Mouse (Mus musculus): ENCODE data around the gene Vwce. TPM values are rescaled to one million over a fixed set of nuclear protein-coding genes. Genes with fewer than 3 reads are reported as not detected.

Gene Vwce
- total and polyA plus RNA-seq, 2 experiments from 2014 or later: 1.3 to 1.7 TPM

DNA sequence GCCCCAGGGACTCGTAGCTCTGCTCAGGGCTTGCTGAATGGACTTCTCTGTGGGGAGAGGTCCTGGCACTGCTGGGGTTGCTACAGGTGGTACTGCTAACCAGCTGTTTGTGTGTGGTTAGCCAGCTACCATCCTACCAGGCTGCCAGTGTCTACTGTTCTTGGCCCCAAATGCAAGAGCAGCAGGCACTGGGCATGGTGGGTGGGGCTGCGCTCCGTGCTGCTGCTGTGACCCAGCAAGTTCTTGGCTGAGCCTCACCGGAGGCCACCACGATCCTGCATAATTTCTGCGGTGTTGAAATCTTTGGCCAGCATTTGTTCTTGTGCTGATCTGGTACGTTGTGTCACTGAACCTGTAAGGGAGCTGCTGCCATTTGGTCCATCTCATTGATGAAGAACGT lies 69.5 kb downstream of the Vwce start:
- H3K9ac ChIP-seq (replicated peaks; ENCODE audit: low read length): no peak overlapping the region
- DNase-seq (ENCODE audit: low spot score) (no peak), ATAC-seq (no peak)
- no peak overlapping the region for H3K4me2 ChIP-seq (ENCODE audit: low read depth, low read length)
- no peaks in the 10 kb centered on the region; the same call in 1 of the 2 replicates for H3K36me3 ChIP-seq (ENCODE audit: insufficient read depth, low read length)
- H3K9me3 ChIP-seq (ENCODE audit: low read length): no peaks in the 10 kb centered on the region
- TF ChIP-seq CTCF (IDR thresholded peaks at IDR 0.05; ENCODE audit: low read depth): no peak
- no peak overlapping the region for H3K4me3 ChIP-seq (ENCODE audit: low read length)
- WGBS: 62% methylated on average over 8 of the region's 8 CpGs
- H3K27ac ChIP-seq: no peak overlapping the region
- peaks cover 19% of the 10 kb centered on the region for H3K4me1 ChIP-seq (ENCODE audit: insufficient read depth, low read length)
- H3K27me3 ChIP-seq (ENCODE audit: insufficient read depth, low read length): no peaks in the 10 kb centered on the region

DNA sequence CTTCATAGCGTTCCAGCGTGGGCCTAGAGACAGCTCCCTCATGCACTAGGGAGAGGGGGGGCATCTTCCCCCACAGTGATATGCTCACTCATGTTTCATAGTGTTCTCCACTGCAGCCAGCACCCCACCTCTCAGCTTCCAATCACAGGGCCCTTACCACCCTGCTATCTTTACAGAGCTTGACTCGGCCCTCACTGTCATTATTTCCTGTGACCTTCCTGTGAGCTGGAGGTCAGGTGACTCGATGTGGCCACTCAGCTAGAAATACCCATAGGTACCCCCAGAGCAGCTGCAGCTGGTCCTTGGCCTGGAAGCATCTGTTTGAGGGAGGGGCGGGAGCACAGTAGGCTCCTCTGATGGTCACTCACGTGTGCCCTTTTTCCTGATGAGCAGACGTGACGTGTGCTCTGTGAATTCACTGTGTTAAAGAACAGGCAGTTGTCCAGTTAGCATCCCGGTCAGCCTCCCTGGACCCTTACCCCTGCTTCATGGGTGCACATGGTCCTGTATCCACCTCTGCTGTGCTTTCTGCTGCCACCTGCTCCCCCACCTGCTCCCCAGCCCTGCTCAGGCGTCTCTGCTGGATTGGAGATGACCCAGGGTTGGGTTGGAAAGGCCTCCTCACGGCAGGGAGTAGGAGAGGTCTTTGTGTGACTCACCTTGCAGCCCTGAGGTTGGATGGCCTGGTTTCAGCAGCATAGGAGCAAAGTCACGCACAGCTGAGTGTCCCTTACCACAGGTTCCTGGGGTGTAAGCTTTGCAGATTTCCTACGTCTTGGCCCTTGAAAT lies 73.3 kb downstream of the Vwce start:
- Histone ChIP-seq H3K4me2 (ENCODE audit: low read depth, low read length) (no peak overlapping the region), H3K9me3 (ENCODE audit: low read length) (no peaks in the 10 kb centered on the region), H3K36me3 (ENCODE audit: insufficient read depth, low read length) (peaks cover 14% of the 10 kb centered on the region), H3K27me3 (ENCODE audit: insufficient read depth, low read length) (no peaks in the 10 kb centered on the region), H3K4me3 (ENCODE audit: low read length) (no peak overlapping the region), H3K27ac (no peak overlapping the region), H3K9ac (replicated peaks; ENCODE audit: low read length) (no peak overlapping the region), H3K4me1 (ENCODE audit: insufficient read depth, low read length) (peaks cover 4% of the 10 kb centered on the region; the same call in 1 of the 2 replicates)
- no peak for TF ChIP-seq CTCF (IDR thresholded peaks at IDR 0.05; ENCODE audit: low read depth)
- ATAC-seq (no peak), DNase-seq (ENCODE audit: low spot score) (no peak)
- 69% methylated on average over 13 of the region's 13 CpGs for WGBS

DNA sequence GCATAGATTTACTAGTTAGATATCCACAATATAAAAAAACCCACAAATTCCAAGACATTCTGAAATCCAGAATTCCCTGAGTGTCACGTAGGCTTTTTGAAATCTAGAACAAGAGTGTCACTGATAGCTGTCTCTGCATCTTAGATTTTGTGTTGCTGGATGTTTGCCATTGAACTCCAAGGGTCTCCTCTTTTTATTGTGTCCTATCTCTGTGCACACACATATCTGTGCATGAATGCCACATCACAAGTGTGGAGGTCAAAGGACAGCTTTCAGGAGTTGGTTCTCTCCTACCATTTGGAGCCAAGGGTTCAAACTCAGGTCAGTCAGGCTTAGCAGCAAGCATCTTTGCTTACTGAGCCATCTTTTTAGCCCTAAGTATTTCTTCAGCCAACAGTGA lies 73.9 kb downstream of the Vwce start:
- H3K4me3 ChIP-seq (ENCODE audit: low read length): no peak overlapping the region
- ATAC-seq: no peak

DNA sequence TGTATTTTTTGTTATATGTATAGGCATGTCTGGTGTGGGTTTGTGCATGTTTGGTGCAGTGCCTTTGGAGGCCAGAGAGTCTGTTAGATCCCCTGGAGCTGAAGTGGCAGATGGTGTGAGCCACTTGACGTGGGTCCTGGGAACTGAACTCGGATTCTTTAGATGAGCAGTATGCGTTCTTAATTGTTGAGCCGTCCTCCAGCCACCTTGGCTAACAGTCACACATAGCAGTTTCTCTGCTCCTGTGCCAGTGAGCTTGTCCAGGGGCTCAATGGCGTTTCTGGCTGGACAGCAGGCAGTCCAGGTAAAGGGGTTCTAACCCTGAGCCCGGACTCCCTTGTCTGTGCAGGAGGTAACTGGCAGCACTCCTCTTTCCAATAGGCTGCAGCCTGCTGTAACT lies 74.9 kb downstream of the Vwce start:
- TF ChIP-seq CTCF (IDR thresholded peaks at IDR 0.05; ENCODE audit: low read depth): no peak
- DNase-seq (ENCODE audit: low spot score) (no peak), ATAC-seq (no peak)
- Histone ChIP-seq H3K4me1 (ENCODE audit: insufficient read depth, low read length) (peaks cover 4% of the 10 kb centered on the region; the same call in 1 of the 2 replicates), H3K4me2 (ENCODE audit: low read depth, low read length) (no peak overlapping the region), H3K27me3 (ENCODE audit: insufficient read depth, low read length) (no peaks in the 10 kb centered on the region), H3K9me3 (ENCODE audit: low read length) (no peaks in the 10 kb centered on the region), H3K4me3 (ENCODE audit: low read length) (no peak overlapping the region), H3K27ac (peak overlapping the region; percentile 89), H3K36me3 (ENCODE audit: insufficient read depth, low read length) (peaks cover 30% of the 10 kb centered on the region), H3K9ac (replicated peaks; ENCODE audit: low read length) (peak overlapping the region; percentile 25; the same call in 1 of the 2 replicates)
- WGBS: 40% methylated on average over 6 of the region's 6 CpGs

More for the DNA sequence above, 73.9 kb downstream of the Vwce start:
- Histone ChIP-seq H3K9ac (replicated peaks; ENCODE audit: low read length) (no peak overlapping the region), H3K27me3 (ENCODE audit: insufficient read depth, low read length) (no peaks in the 10 kb centered on the region), H3K9me3 (ENCODE audit: low read length) (no peaks in the 10 kb centered on the region), H3K4me1 (ENCODE audit: insufficient read depth, low read length) (peaks cover 4% of the 10 kb centered on the region; the same call in 1 of the 2 replicates), H3K36me3 (ENCODE audit: insufficient read depth, low read length) (peaks cover 20% of the 10 kb centered on the region), H3K27ac (no peak overlapping the region), H3K4me2 (ENCODE audit: low read depth, low read length) (no peak overlapping the region)
- no peak for TF ChIP-seq CTCF (IDR thresholded peaks at IDR 0.05; ENCODE audit: low read depth)
- no peak for DNase-seq (ENCODE audit: low spot score)
- 90% methylated on average over 1 of the region's 1 CpGs for WGBS

DNA sequence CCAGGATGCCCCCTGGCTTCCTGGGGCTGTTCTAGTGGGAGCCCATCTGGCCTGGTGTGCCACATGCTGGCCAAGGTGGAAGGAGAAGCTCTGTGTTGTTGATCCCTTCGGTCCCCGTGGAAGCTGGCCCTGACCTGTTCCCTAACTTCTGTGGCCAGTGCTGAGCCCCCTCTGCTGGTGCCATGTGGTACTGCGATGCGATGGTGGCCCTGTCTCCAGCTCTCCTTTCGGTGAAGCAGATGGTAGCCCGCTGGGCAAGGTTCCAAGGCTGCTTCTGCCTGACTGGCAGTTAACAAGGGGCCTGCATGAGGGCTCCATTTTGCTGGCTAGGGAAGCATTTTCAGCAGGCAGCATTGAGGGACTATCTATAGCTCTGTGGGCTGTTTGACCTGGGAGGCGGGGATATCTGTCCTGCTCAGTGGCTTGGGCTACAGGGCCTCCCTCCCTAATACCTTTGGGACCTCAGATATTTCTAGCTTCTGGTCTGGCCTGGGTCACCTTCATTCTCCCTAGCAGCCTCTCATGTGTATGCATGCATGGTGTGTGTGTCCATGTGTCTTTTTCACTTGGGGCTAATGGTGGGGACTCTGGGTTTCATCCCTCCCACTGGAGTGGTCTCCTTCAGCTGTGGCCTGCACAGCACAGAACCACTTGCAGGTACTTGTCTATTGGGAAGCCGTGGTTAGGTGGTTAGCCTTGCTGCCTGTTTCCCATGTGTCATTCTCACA lies 75.5 kb downstream of the Vwce start:
- Histone ChIP-seq H3K4me3 (ENCODE audit: low read length) (no peak overlapping the region), H3K4me1 (ENCODE audit: insufficient read depth, low read length) (peaks cover 4% of the 10 kb centered on the region; the same call in 1 of the 2 replicates), H3K36me3 (ENCODE audit: insufficient read depth, low read length) (peaks cover 34% of the 10 kb centered on the region), H3K27ac (peak overlapping the region; percentile 89), H3K9ac (replicated peaks; ENCODE audit: low read length) (peak overlapping the region; percentile 25; the same call in 1 of the 2 replicates), H3K9me3 (ENCODE audit: low read length) (no peaks in the 10 kb centered on the region), H3K27me3 (ENCODE audit: insufficient read depth, low read length) (no peaks in the 10 kb centered on the region), H3K4me2 (ENCODE audit: low read depth, low read length) (no peak overlapping the region)
- 11% methylated on average over 8 of the region's 8 CpGs for WGBS
- peak; percentile 83 for ATAC-seq
- TF ChIP-seq CTCF (IDR thresholded peaks at IDR 0.05; ENCODE audit: low read depth): peak; percentile 99
- DNase-seq (ENCODE audit: low spot score): peak; percentile 99

DNA sequence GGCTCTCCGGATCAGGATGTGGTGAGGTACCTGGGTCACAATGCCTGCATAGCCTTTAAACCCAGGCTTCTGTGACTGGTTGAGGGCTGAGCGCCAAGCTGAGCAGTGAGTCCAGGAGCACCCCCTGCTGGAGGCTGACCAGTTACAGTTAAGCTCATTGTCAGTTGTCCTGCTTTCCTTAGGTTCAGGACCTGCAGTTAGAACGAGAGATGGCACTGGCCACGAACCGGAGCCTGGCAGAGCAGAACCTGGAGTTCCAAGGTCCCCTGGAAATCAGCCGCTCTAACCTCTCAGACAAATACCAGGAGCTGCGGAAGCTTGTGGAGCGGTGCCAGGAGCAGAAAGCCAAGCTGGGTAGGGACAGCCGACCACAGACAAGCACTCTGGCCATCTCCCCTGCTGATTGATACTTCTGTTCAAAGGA lies 76.1 kb downstream of the Vwce start:
- H3K27me3 ChIP-seq (ENCODE audit: insufficient read depth, low read length): no peaks in the 10 kb centered on the region
- 27% methylated on average over 9 of the region's 9 CpGs for WGBS
- H3K9me3 ChIP-seq (ENCODE audit: low read length): no peaks in the 10 kb centered on the region
- peak; percentile 76 for TF ChIP-seq CTCF (IDR thresholded peaks at IDR 0.05; ENCODE audit: low read depth)
- DNase-seq (ENCODE audit: low spot score) (peak; percentile 84), ATAC-seq (peak; percentile 47)
- H3K9ac ChIP-seq (replicated peaks; ENCODE audit: low read length): no peak overlapping the region
- peaks cover 4% of the 10 kb centered on the region; the same call in 1 of the 2 replicates for H3K4me1 ChIP-seq (ENCODE audit: insufficient read depth, low read length)
- H3K4me2 ChIP-seq (ENCODE audit: low read depth, low read length): no peak overlapping the region
- H3K4me3 ChIP-seq (ENCODE audit: low read length): no peak overlapping the region
- H3K27ac ChIP-seq: peak overlapping the region; percentile 89
- H3K36me3 ChIP-seq (ENCODE audit: insufficient read depth, low read length): peaks cover 34% of the 10 kb centered on the region

All from hindbrain, postnatal 0 days (tissue).